Mouse (Mus musculus): Measurements from ENCODE around the gene F12. TPM values are rescaled to one million over a fixed set of nuclear protein-coding genes. Genes with fewer than 3 reads are reported as not detected.

F12 gene
- polyA plus RNA-seq, 1 experiment, result not detected

DNA sequence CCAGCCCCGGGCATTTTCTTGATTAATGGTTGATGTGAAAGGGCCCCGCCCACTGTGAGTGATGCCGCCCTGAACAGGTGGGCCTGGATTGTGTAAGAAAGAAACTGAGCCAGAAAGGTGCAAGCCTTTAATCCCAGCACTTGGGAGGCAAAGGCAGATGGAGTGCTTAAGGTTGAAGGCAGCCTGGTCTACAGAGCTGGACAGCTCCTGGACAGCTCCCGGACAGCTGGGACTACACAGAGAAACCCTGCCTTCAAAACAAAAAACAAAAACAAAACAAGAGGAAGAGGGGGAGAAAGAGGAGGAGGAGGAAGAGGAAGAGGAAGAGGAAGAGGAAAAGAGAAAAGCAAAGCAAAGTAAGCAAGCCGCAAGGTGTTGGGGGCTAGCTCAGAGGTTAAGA, 7.5 kb downstream of the F12 start:
- no peak overlapping the region for H3K4me3 ChIP-seq (ENCODE audit: insufficient read depth, low read length)
- H3K27ac ChIP-seq (ENCODE audit: insufficient read depth, low read depth, low read length), result no peak overlapping the region
- peaks cover 3% of the 10 kb centered on the region; the same call in 1 of the 2 replicates for H3K4me1 ChIP-seq (ENCODE audit: control insufficient read depth, insufficient read depth, low read length)
- TF ChIP-seq CTCF (IDR thresholded peaks at IDR 0.05; ENCODE audit: low read depth, low read length) (no peak), POLR2A (IDR thresholded peaks at IDR 0.05; ENCODE audit: borderline replicate concordance, low read depth, low read length) (no peak)

DNA sequence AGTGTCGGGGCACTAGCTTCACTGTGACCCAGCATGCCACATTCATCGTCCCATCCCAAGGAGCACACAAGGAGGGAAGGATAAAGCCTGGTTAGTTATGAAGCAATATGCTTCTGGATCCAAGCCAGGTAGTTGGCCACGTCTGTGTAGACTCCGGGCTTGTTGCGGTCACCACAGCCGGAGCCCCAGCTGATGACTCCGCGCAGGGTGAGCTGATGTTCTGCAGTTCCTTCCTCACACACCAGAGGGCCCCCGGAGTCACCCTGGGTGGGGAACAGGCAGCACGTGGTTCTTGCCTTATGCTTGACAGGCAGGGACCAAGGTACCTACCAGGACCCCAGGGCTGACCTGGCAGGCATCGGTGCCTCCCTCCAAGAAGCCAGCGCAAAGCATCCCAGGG, 8.6 kb downstream of the F12 start:
- TF ChIP-seq POLR2A (IDR thresholded peaks at IDR 0.05; ENCODE audit: borderline replicate concordance, low read depth, low read length) (no peak), CTCF (IDR thresholded peaks at IDR 0.05; ENCODE audit: low read depth, low read length) (peak; percentile 35; the same call in 1 of the 2 replicates)
- no peak overlapping the region for H3K27ac ChIP-seq (ENCODE audit: insufficient read depth, low read depth, low read length)
- H3K4me1 ChIP-seq (ENCODE audit: control insufficient read depth, insufficient read depth, low read length), result peaks cover 6% of the 10 kb centered on the region; the same call in 1 of the 2 replicates
- H3K4me3 ChIP-seq (ENCODE audit: insufficient read depth, low read length), result no peak overlapping the region

DNA sequence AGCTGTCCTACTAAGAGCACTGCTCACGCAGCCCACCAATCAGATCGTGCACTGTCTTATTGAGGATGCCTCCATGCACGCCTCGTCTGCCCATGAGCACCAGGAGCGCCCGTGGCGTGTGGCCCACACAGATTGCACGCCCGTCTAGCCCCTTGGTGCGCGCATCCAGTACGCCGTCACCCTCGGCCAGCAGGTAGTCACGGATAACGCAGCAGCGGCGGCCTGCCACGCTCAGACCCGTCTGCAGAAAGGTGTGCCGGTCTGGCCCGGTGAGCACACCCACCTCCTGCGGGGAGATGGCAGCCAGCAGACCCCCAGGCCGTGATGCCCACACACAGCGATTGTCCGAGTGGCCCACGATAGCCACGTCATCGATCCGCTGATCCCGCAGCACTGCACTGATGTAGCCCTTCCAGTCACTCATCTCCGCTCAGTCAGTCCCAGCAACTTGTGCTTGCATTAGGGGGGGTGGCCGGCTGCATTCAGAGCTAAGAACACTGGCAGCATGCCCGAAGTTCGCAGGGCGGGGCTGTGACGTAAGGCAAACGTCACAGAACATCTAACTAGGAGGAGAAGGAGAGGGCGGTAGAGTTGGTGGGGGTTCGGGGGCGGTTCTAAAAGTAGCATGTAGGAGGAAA, 11.7 kb downstream of the F12 start, which contains the start of gene Pfn3:
Gene Pfn3, minus strand, starts transcription at position 490 of the 638 bp plus-strand sequence.
- H3K27ac ChIP-seq (ENCODE audit: insufficient read depth, low read depth, low read length), result no peak within 1 kb of the TSS
- TF ChIP-seq CTCF (IDR thresholded peaks at IDR 0.05; ENCODE audit: low read depth, low read length), result no peak
- TF ChIP-seq POLR2A (IDR thresholded peaks at IDR 0.05; ENCODE audit: borderline replicate concordance, low read depth, low read length), result no peak
- peaks cover 6% of the 10 kb centered on the region; the same call in 1 of the 2 replicates for H3K4me1 ChIP-seq (ENCODE audit: control insufficient read depth, insufficient read depth, low read length)
- no peak within 1 kb of the TSS for H3K4me3 ChIP-seq (ENCODE audit: insufficient read depth, low read length)

DNA sequence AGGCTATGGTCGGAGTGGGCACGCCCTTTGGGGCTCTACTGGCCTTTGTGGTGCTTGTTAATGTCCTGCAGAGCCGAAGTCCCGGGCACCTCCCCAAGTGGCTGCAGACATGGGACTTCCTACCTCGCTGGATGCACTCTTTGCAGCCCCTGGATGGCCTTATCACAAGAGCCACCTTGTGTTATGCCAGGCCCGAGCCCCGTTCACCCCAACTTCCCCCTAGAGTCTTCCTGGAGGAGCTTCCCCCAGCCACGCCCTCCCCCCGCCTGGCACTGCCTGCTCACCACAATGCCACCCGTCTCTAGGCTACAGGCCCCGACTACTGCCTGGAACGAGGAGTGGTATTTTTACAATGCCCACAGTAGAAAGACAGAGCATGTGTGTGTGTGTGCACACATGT, 13.3 kb downstream of the F12 start:
- no peak overlapping the region for H3K27ac ChIP-seq (ENCODE audit: insufficient read depth, low read depth, low read length)
- no peak overlapping the region for H3K4me3 ChIP-seq (ENCODE audit: insufficient read depth, low read length)
- TF ChIP-seq CTCF (IDR thresholded peaks at IDR 0.05; ENCODE audit: low read depth, low read length), result no peak
- TF ChIP-seq POLR2A (IDR thresholded peaks at IDR 0.05; ENCODE audit: borderline replicate concordance, low read depth, low read length), result no peak

DNA sequence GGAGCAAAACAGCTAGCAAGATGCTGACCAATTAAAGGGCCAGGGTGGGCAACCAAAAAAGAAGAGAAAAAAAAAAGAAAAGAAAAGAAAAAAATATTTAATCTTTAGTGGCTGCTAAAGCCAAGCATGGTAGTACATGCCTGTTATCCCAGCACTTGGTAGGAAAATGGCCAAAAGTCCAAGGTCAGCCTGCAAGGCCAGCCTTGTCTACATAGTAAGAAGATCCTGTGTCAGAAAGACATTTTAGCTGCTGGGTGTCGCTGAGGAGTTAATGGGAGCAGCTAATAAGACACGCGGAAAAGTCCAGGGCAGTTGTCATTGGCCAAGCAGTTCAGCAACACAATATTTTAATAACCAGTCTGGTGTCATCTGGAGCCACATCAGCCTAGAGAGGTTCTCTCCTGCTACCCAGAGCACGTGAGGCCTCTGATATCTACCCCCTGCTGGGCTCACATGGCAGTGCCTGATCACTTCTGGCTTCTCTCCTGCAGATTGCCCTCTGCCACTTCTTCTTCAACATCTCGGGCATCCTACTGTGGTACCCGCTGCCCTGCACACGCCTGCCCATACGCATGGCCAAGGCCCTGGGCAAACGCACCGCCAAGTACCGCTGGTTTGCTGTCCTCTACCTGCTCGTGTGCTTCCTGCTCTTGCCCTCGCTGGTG, 13.8 kb downstream of the F12 start:
- H3K27ac ChIP-seq (ENCODE audit: insufficient read depth, low read depth, low read length), result no peak overlapping the region
- TF ChIP-seq POLR2A (IDR thresholded peaks at IDR 0.05; ENCODE audit: borderline replicate concordance, low read depth, low read length) (no peak), CTCF (IDR thresholded peaks at IDR 0.05; ENCODE audit: low read depth, low read length) (no peak)

More for the DNA sequence above, 13.3 kb downstream of the F12 start:
- H3K4me1 ChIP-seq (ENCODE audit: control insufficient read depth, insufficient read depth, low read length), result peaks cover 6% of the 10 kb centered on the region; the same call in 1 of the 2 replicates

DNA sequence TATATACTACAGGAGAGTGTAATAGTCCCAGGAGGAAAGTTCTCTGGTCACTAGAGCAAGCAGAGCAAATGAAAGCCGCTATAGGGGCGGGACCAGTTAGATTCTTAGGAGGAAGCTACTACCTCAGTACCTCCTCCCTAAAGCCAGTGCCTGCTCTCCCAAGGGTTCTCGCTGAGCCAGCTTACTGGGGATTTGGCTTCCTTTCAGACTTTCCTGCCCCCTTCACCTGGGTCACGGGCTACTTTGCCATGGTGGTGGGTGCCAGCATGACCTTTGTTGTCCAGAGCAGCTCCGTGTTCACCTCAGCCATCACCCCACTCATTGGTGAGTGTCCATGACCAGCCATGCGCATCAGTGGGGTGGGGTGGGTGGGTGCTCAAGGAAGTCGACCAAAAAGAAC, 14.8 kb downstream of the F12 start:
- H3K4me3 ChIP-seq (ENCODE audit: insufficient read depth, low read length), result no peak overlapping the region
- H3K4me1 ChIP-seq (ENCODE audit: control insufficient read depth, insufficient read depth, low read length), result 0 out of 2 replicates have a peak, but pooled peaks cover 3% of the 10 kb centered on the region

More for the DNA sequence above, 13.8 kb downstream of the F12 start:
- H3K4me1 ChIP-seq (ENCODE audit: control insufficient read depth, insufficient read depth, low read length), result peaks cover 4% of the 10 kb centered on the region; the same call in 1 of the 2 replicates
- no peak overlapping the region for H3K4me3 ChIP-seq (ENCODE audit: insufficient read depth, low read length)

DNA sequence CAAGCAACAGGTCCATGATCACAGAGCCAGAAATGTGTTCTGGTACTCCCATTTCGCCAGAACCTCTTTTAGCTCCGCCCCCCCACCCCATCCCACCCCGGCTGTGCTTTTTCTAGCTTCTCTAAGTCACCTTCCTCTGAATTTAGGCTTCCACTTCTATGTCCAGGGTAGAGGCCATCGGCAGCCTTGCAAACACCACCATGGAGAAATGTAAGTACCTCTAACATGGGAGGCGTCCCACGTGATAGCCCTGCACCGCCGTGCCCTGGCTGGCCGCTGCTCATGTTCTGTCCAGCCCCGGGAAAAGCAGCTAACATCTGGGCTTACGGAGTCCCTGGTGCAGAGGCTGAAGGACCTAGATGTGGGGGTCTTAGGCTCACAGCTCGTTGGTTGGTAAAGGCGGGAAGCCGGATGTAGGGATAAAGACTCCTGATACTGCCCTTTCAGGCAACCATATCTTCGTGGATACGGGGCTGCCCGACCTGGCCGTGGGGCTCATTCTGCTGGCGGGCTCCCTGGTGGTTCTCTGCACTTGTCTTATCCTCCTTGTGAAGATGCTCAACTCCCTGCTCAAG, 18.0 kb downstream of the F12 start:
- TF ChIP-seq CTCF (IDR thresholded peaks at IDR 0.05; ENCODE audit: low read depth, low read length), result no peak
- TF ChIP-seq POLR2A (IDR thresholded peaks at IDR 0.05; ENCODE audit: borderline replicate concordance, low read depth, low read length), result no peak
- Histone ChIP-seq H3K27ac (ENCODE audit: insufficient read depth, low read depth, low read length) (no peak overlapping the region), H3K4me1 (ENCODE audit: control insufficient read depth, insufficient read depth, low read length) (peaks cover 24% of the 10 kb centered on the region), H3K4me3 (ENCODE audit: insufficient read depth, low read length) (no peak overlapping the region)

More for the DNA sequence above, 14.8 kb downstream of the F12 start:
- no peak for TF ChIP-seq CTCF (IDR thresholded peaks at IDR 0.05; ENCODE audit: low read depth, low read length)
- TF ChIP-seq POLR2A (IDR thresholded peaks at IDR 0.05; ENCODE audit: borderline replicate concordance, low read depth, low read length), result no peak
- H3K27ac ChIP-seq (ENCODE audit: insufficient read depth, low read depth, low read length), result no peak overlapping the region

DNA sequence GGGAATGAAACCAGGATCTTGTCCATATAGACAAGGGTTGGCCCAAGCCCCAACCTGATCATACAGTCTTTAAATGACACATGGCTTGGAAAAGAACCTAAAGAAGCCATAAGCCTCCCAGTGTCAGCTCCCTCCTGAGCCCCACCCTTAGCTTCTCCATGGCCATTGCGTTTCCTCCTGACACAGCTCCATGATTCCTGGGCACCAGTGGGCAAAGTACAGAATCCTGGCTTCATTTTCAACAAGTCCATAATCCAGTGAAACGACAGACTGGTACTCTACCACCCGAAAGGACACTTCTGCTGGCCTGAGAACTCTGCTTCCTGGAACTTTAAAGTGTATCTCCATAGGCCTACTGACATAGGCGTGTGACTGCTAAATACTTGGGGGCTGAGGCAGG, 19.3 kb downstream of the F12 start:
- no peak for TF ChIP-seq POLR2A (IDR thresholded peaks at IDR 0.05; ENCODE audit: borderline replicate concordance, low read depth, low read length)
- TF ChIP-seq CTCF (IDR thresholded peaks at IDR 0.05; ENCODE audit: low read depth, low read length), result no peak

DNA sequence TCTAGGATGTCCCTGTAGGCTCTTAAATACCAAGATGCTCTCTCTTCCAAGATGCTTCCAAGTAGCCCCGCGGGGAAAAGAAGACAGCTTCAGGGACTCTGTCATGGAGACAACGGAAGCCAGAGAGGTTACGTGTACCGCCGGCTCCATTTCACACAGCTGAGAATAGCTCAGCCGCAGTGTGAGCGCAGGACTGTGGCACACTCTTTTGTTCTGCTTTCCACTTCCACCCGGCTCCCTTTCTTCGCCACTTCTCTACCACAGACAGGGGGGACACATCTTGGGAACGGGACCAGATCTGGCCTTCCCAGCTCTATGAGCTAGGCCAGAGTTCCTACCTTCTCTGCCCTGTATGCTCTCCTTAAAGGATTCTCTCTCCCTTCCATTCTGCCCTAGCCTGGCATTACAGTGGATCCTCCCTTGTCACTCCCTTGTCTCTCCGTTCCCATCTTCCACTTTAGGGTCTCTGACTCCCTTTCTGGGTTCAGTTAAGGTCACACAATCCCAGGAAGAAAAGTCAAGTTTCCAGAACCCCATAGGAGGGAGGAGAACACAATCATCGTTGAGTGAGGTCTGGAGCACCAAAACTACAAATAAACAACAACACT, 20.7 kb downstream of the F12 start:
- Histone ChIP-seq H3K4me3 (ENCODE audit: insufficient read depth, low read length) (peak overlapping the region; percentile 11; the same call in 1 of the 2 replicates), H3K27ac (ENCODE audit: insufficient read depth, low read depth, low read length) (no peak overlapping the region), H3K4me1 (ENCODE audit: control insufficient read depth, insufficient read depth, low read length) (peaks cover 23% of the 10 kb centered on the region)
- TF ChIP-seq CTCF (IDR thresholded peaks at IDR 0.05; ENCODE audit: low read depth, low read length) (no peak), POLR2A (IDR thresholded peaks at IDR 0.05; ENCODE audit: borderline replicate concordance, low read depth, low read length) (no peak)

More for the DNA sequence above, 19.3 kb downstream of the F12 start:
- no peak overlapping the region for H3K4me3 ChIP-seq (ENCODE audit: insufficient read depth, low read length)
- peaks cover 23% of the 10 kb centered on the region for H3K4me1 ChIP-seq (ENCODE audit: control insufficient read depth, insufficient read depth, low read length)
- H3K27ac ChIP-seq (ENCODE audit: insufficient read depth, low read depth, low read length), result no peak overlapping the region
